Mouse (Mus musculus) liver, adult 2 months (tissue): ENCODE measurements around the gene Mtpn. TPM values are rescaled to one million over a fixed set of nuclear protein-coding genes. Genes with fewer than 3 reads are reported as not detected.

Experiments used
- DNase-seq: peaks from one replicate; pipeline ENCODE4 v3.0.0-alpha.2; 2011; ENCODE audit warnings: low read depth, low spot score; ENCODE audit errors: extremely low read depth
- H3K27ac ChIP-seq: fragments of 200-500 bp; replicated peaks from 2 replicates; pipeline ENCODE4 v1.5.1; 2012; ENCODE audit warnings: low read depth, mild to moderate bottlenecking, control low read depth, inconsistent platforms, low read length; ENCODE audit not compliant: insufficient read depth
- H3K27me3 ChIP-seq: fragments of 200-500 bp; 2 replicates; pipeline ENCODE4 v1.6.1; 2012; ENCODE audit warnings: mild to moderate bottlenecking, moderate library complexity, low read length, inconsistent platforms; ENCODE audit not compliant: control insufficient read depth, insufficient read depth
- H3K36me3 ChIP-seq: fragments of 200-500 bp; 2 replicates; pipeline ENCODE4 v1.6.1; 2012; ENCODE audit warnings: low read length, inconsistent platforms; ENCODE audit not compliant: control insufficient read depth, insufficient read depth
- H3K4me1 ChIP-seq: fragments of 200-500 bp; 2 replicates; pipeline ENCODE4 v1.6.1; 2011; ENCODE audit warnings: low read length; ENCODE audit not compliant: control insufficient read depth, insufficient read depth
- H3K4me3 ChIP-seq: fragments of 200-500 bp; 2 replicates; pipeline ENCODE4 v1.5.1; 2011; ENCODE audit warnings: low read depth, mild to moderate bottlenecking, control low read depth, low read length, moderate library complexity; ENCODE audit not compliant: insufficient read depth
- H3K79me2 ChIP-seq: fragments of 200-500 bp; 2 replicates; pipeline ENCODE4 v1.6.1; 2012; ENCODE audit warnings: inconsistent platforms, mild to moderate bottlenecking, low read length, moderate library complexity; ENCODE audit not compliant: control insufficient read depth, insufficient read depth
- H3K9ac ChIP-seq: fragments of 200-500 bp; 2 replicates; pipeline ENCODE4 v1.6.1; 2012; ENCODE audit warnings: low read depth, mild to moderate bottlenecking, control low read depth, inconsistent platforms, low read length
- CTCF ChIP-seq: fragments of 200-500 bp; IDR thresholded peaks from 2 replicates; pipeline ENCODE4 v1.5.1; 2011; ENCODE audit warnings: low read depth, low read length, control low read depth
- POLR2A ChIP-seq: fragments of 200-500 bp; IDR thresholded peaks from 2 replicates; pipeline ENCODE4 v1.6.1; 2011; ENCODE audit warnings: low read length, control low read depth; ENCODE audit not compliant: insufficient read depth; ENCODE audit errors: extremely low read depth
- WGBS: fragments of 180-500 bp; shearing (Covaris S2); methylation state at CpG from one replicate; pipeline ENCODE4 v1.1.7; 2018; 5-methylcytosine and 5-hydroxymethylcytosine counted together
- polyA plus RNA-seq: library from polyadenylated mRNA; depleted of rRNA; stranded (reverse); fragments of >200 nt; gene quantifications from 2 replicates; pipeline ENCODE4 v1.2.3, GENCODE M21; 2012; rRNA removed
- total RNA-seq: library from RNA; depleted of rRNA; stranded (reverse); fragments of >200 nt; gene quantifications from 2 replicates; pipeline ENCODE4 v1.2.3, GENCODE M21; 2014; rRNA removed

The Mtpn gene
- total and polyA plus RNA-seq, 2 experiments, result 62.0 to 62.7 TPM

DNA sequence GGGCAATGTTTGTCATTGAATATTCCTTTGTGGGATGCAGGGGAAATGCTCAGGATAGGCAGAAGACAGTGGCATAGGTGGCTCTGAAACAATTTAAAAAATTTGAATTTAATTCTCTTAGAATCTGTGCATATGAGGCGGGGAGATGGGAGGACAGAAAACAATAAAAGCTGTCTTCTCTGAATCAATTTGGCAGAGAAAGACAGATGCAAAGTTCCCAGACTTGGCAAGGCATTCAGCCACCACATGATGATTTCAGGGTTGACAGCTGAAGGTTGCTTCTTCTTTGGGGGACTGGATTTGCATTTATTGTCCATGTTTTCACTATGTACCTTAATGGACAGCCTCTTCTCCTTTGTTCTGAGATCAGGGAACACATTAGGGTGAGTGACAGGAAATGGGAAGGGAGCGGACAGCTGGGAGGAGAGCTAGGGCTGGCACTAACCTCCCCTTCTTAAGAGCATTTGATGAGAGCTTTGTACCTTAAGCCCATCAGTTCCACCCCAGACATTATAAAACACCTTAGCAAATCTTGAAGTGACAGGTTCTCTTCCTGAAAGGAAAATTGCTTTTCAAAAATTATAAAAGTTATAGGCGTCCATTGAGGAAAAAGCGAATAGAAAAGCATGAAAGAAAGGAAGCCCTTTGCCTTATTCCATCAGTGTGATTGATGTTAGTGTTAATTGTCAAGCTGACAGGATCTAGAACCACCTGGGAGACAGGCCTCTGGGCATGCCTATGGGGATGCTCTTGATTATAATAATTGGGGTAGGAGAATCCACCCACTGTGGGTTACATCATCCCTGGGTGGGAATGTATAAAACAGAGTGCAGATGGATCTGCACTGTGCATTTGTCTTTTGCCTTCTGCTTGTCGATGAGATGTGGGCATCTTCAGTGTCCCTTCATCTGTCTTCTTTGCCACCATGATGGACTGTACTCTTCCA is 76.0 kb downstream of the Mtpn start:
- Histone ChIP-seq H3K27me3 (no peaks in the 10 kb centered on the region; the same call in 1 of the 2 replicates), H3K79me2 (no peaks in the 10 kb centered on the region), H3K27ac (no peak overlapping the region), H3K4me1 (no peaks in the 10 kb centered on the region), H3K4me3 (no peak overlapping the region), H3K9ac (no peak overlapping the region), H3K36me3 (no peaks in the 10 kb centered on the region)
- WGBS, result 88% methylated on average over 5 of the region's 5 CpGs
- DNase-seq, result no peak
- TF ChIP-seq POLR2A (no peak), CTCF (no peak)

DNA sequence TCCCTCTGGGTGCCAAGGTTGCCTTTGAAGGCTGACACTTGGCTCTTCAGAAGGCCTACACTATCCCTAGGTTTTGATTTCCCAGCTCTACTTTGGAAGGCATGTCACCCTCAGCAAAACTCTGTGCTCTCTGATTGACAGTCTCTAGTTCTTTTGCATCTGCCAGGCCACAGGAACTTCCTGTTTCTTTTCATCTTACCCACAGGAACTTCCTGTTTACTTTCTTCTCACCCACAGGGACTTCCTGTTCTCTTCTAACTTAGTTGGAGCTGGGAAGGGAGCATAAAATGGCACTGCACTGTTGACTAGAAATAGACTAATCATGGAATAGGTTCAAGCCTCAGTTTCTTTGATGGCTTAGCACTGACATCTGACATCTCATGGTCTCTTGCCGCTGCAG is 77.2 kb downstream of the Mtpn start:
- no peaks in the 10 kb centered on the region; the same call in 1 of the 2 replicates for H3K27me3 ChIP-seq
- 92% methylated on average over 1 of the region's 1 CpGs for whole genome bisulfite sequencing
- no peaks in the 10 kb centered on the region for H3K36me3 ChIP-seq
- no peak overlapping the region for H3K4me3 ChIP-seq
- no peak for DNase-seq
- H3K27ac ChIP-seq, result no peak overlapping the region
- H3K9ac ChIP-seq, result no peak overlapping the region
- no peaks in the 10 kb centered on the region for H3K79me2 ChIP-seq
- H3K4me1 ChIP-seq, result no peaks in the 10 kb centered on the region
- TF ChIP-seq CTCF (no peak), POLR2A (no peak)

Other genes with a start within 250 kb of the Mtpn start
- gene Slc13a4, start 231.8 kb downstream of the Mtpn start, total RNA-seq, result under 0.01 and 0.09 TPM in 2 replicates
- 0.06 and 0.10 TPM in 2 replicates for gene Slc13a4, start 231.8 kb downstream of the Mtpn start, polyA plus RNA-seq
- 1.0 and 1.7 TPM in 2 replicates for gene Fam180a, start 213.7 kb downstream of the Mtpn start, total RNA-seq
- 0.09 and 0.11 TPM in 2 replicates for gene Fam180a, start 213.7 kb downstream of the Mtpn start, polyA plus RNA-seq